Mouse (Mus musculus) liver, embryonic 12.5 days (tissue): ENCODE results near the gene Ube2r2. TPM values are rescaled to one million over a fixed set of nuclear protein-coding genes. Genes with fewer than 3 reads are reported as not detected.
A peak's percentile ranks its signal among the peaks of the same experiment; 100 is the strongest.

Source experiments
- ATAC-seq: fragments of 200-750 bp; cut with Nextera tagmentation; 2 replicates; pipeline ENCODE4 v1.8.0; 2017; ENCODE audit warnings: moderate number of reproducible peaks, mild to moderate bottlenecking, moderate library complexity
- H3K27ac ChIP-seq: fragments of 300-500 bp; sonication (generic); 2 replicates; pipeline ENCODE4 v1.5.1; 2016; ENCODE audit warnings: mild to moderate bottlenecking
- H3K27me3 ChIP-seq: fragments of 300-500 bp; sonication (generic); replicated peaks from 2 replicates; pipeline ENCODE4 v1.6.1; 2016; ENCODE audit warnings: mild to moderate bottlenecking, moderate library complexity
- H3K36me3 ChIP-seq: fragments of 300-500 bp; sonication (generic); 2 replicates; pipeline ENCODE4 v1.6.1; 2016; ENCODE audit warnings: mild to moderate bottlenecking, moderate library complexity
- H3K4me1 ChIP-seq: fragments of 300-500 bp; sonication (generic); 2 replicates; pipeline ENCODE4 v1.6.1; 2016
- H3K4me2 ChIP-seq: fragments of 300-500 bp; sonication (generic); 2 replicates; pipeline ENCODE4 v1.6.1; 2016; ENCODE audit warnings: mild to moderate bottlenecking, moderate library complexity
- H3K4me3 ChIP-seq: fragments of 300-500 bp; sonication (generic); 2 replicates; pipeline ENCODE4 v1.5.1; 2016; ENCODE audit warnings: mild to moderate bottlenecking, moderate library complexity
- H3K9ac ChIP-seq: fragments of 300-500 bp; sonication (generic); 2 replicates; pipeline ENCODE4 v1.6.1; 2016; ENCODE audit warnings: mild to moderate bottlenecking, moderate library complexity
- H3K9me3 ChIP-seq: fragments of 300-500 bp; sonication (generic); replicated peaks from 2 replicates; pipeline ENCODE4 v1.6.1; 2016; ENCODE audit warnings: mild to moderate bottlenecking, moderate library complexity
- WGBS: fragments of 180-500 bp; shearing (Covaris S2); methylation state at CpG from one replicate; pipeline ENCODE4 v1.1.7; 2016; ENCODE audit not compliant: insufficient replicate concordance; 5-methylcytosine and 5-hydroxymethylcytosine counted together
- polyA plus RNA-seq: library from polyadenylated mRNA; unstranded; fragments of >200 nt; fragmentation: Nextera tagmentation; extraction: Ambion mirVana; gene quantifications from 2 replicates; pipeline ENCODE4 v1.2.1, GENCODE M21; 2016

The Ube2r2 gene
- 39.9 and 44.8 TPM in 2 replicates for polyA plus RNA-seq

- H3K27me3 ChIP-seq = no peaks in the 10 kb centered on the region
- no peaks in the 10 kb centered on the region for H3K9me3 ChIP-seq
- H3K4me2 ChIP-seq = peak within 1 kb of the TSS; percentile 90
- H3K9ac ChIP-seq = peak within 1 kb of the TSS; percentile 99
- peak within 1 kb of the TSS; percentile 92 for H3K4me3 ChIP-seq
- peaks cover 20% of the 10 kb centered on the region for H3K36me3 ChIP-seq
- ATAC-seq = peak; percentile 63
- peak within 1 kb of the TSS; percentile 98 for H3K27ac ChIP-seq
- peaks cover 69% of the 10 kb centered on the region for H3K4me1 ChIP-seq
- under 1% methylated on average over 63 of the region's 65 CpGs for WGBS
Measured at GRCm38 (mm10) chr4:41135711-41136453, at the start of gene Ube2r2. TSS of gene Ube2r2 (plus strand) at chr4:41135743.

GRCm38 (mm10) chr4:41086947-41087346, 48.6 kb upstream of the Ube2r2 start:
- Histone ChIP-seq H3K4me1 (peaks cover 91% of the 10 kb centered on the region), H3K9me3 (no peaks in the 10 kb centered on the region), H3K4me2 (peak overlapping the region; percentile 72), H3K27me3 (peaks cover 18% of the 10 kb centered on the region), H3K4me3 (peak overlapping the region; percentile 33), H3K27ac (peak overlapping the region; percentile 98), H3K36me3 (no peaks in the 10 kb centered on the region), H3K9ac (peak overlapping the region; percentile 59; the same call in 1 of the 2 replicates)
- ATAC-seq = peak; percentile 78
- 48% methylated on average over 9 of the region's 9 CpGs for WGBS

GRCm38 (mm10) chr4:41087459-41088298, 47.9 kb upstream of the Ube2r2 start:
- Histone ChIP-seq H3K9me3 (no peaks in the 10 kb centered on the region), H3K27ac (peak overlapping the region; percentile 98), H3K4me2 (peak overlapping the region; percentile 72), H3K4me3 (peak overlapping the region; percentile 33), H3K9ac (peak overlapping the region; percentile 67), H3K4me1 (peaks cover 84% of the 10 kb centered on the region), H3K27me3 (peaks cover 23% of the 10 kb centered on the region), H3K36me3 (no peaks in the 10 kb centered on the region)
- peak; percentile 92 for ATAC-seq
- 28% methylated on average over 16 of the region's 16 CpGs for WGBS

- Histone ChIP-seq H3K27ac (peak overlapping the region; percentile 98), H3K4me2 (peak overlapping the region; percentile 72), H3K4me1 (peaks cover 76% of the 10 kb centered on the region), H3K36me3 (peaks cover 10% of the 10 kb centered on the region), H3K4me3 (no peak overlapping the region), H3K9me3 (no peaks in the 10 kb centered on the region), H3K9ac (peak overlapping the region; percentile 47), H3K27me3 (peaks cover 34% of the 10 kb centered on the region)
- no peak for ATAC-seq
- WGBS = 69% methylated on average over 4 of the region's 4 CpGs
Measured at GRCm38 (mm10) chr4:41089189-41089588, 46.4 kb upstream of the Ube2r2 start.

- Histone ChIP-seq H3K9me3 (no peaks in the 10 kb centered on the region), H3K27me3 (peaks cover 39% of the 10 kb centered on the region), H3K27ac (peak overlapping the region; percentile 98), H3K9ac (peak overlapping the region; percentile 47), H3K4me2 (peak overlapping the region; percentile 72), H3K4me1 (peaks cover 81% of the 10 kb centered on the region), H3K36me3 (peaks cover 16% of the 10 kb centered on the region), H3K4me3 (no peak overlapping the region)
- ATAC-seq = peak; percentile 42; the same call in 1 of the 2 replicates
- WGBS = 29% methylated on average over 2 of the region's 2 CpGs
Measured at GRCm38 (mm10) chr4:41089705-41090104, 45.8 kb upstream of the Ube2r2 start.

GRCm38 (mm10) chr4:41091391-41091790, 44.2 kb upstream of the Ube2r2 start:
- no peak for ATAC-seq
- peaks cover 78% of the 10 kb centered on the region for H3K4me1 ChIP-seq
- 41% methylated on average over 3 of the region's 3 CpGs for whole genome bisulfite sequencing

GRCm38 (mm10) chr4:41092958-41093357, 42.6 kb upstream of the Ube2r2 start:
- Histone ChIP-seq H3K4me2 (no peak overlapping the region), H3K9me3 (no peaks in the 10 kb centered on the region), H3K4me3 (no peak overlapping the region), H3K27ac (no peak overlapping the region), H3K36me3 (peaks cover 19% of the 10 kb centered on the region), H3K27me3 (peaks cover 64% of the 10 kb centered on the region), H3K4me1 (peaks cover 78% of the 10 kb centered on the region), H3K9ac (no peak overlapping the region)
- 63% methylated on average over 1 of the region's 1 CpGs for WGBS
- ATAC-seq = no peak

More at GRCm38 (mm10) chr4:41091391-41091790, 44.2 kb upstream of the Ube2r2 start:
- Histone ChIP-seq H3K4me3 (no peak overlapping the region), H3K27me3 (peaks cover 49% of the 10 kb centered on the region), H3K27ac (no peak overlapping the region), H3K36me3 (peaks cover 19% of the 10 kb centered on the region), H3K9ac (no peak overlapping the region), H3K9me3 (no peaks in the 10 kb centered on the region), H3K4me2 (no peak overlapping the region)

- Histone ChIP-seq H3K27ac (no peak overlapping the region), H3K4me2 (no peak overlapping the region), H3K9me3 (no peaks in the 10 kb centered on the region), H3K9ac (no peak overlapping the region), H3K4me3 (no peak overlapping the region), H3K4me1 (peaks cover 74% of the 10 kb centered on the region), H3K36me3 (peaks cover 19% of the 10 kb centered on the region), H3K27me3 (peaks cover 68% of the 10 kb centered on the region)
- WGBS = 72% methylated on average over 9 of the region's 9 CpGs
- ATAC-seq = no peak
Measured at GRCm38 (mm10) chr4:41094361-41094760, 41.2 kb upstream of the Ube2r2 start.

- ATAC-seq = no peak
- Histone ChIP-seq H3K9me3 (no peaks in the 10 kb centered on the region), H3K4me1 (peaks cover 56% of the 10 kb centered on the region), H3K4me3 (peak overlapping the region; percentile 65), H3K4me2 (peak overlapping the region; percentile 86), H3K27ac (peak overlapping the region; percentile 27), H3K36me3 (peaks cover 19% of the 10 kb centered on the region), H3K9ac (peak overlapping the region; percentile 74), H3K27me3 (peaks cover 82% of the 10 kb centered on the region)
- WGBS = 59% methylated on average over 8 of the region's 8 CpGs
Measured at GRCm38 (mm10) chr4:41096169-41096568, 39.4 kb upstream of the Ube2r2 start.

GRCm38 (mm10) chr4:41096794-41097193, 38.7 kb upstream of the Ube2r2 start:
- Histone ChIP-seq H3K4me2 (peak overlapping the region; percentile 86), H3K9me3 (no peaks in the 10 kb centered on the region), H3K27ac (peak overlapping the region; percentile 59), H3K9ac (peak overlapping the region; percentile 74), H3K4me1 (peaks cover 51% of the 10 kb centered on the region), H3K36me3 (peaks cover 19% of the 10 kb centered on the region), H3K4me3 (peak overlapping the region; percentile 65), H3K27me3 (peaks cover 82% of the 10 kb centered on the region)
- peak; percentile 81 for ATAC-seq
- 24% methylated on average over 5 of the region's 5 CpGs for WGBS

- peak overlapping the region; percentile 59 for H3K27ac ChIP-seq
- ATAC-seq = no peak
- peaks cover 81% of the 10 kb centered on the region for H3K27me3 ChIP-seq
- H3K9me3 ChIP-seq = no peaks in the 10 kb centered on the region
- peak overlapping the region; percentile 65 for H3K4me3 ChIP-seq
- peak overlapping the region; percentile 86 for H3K4me2 ChIP-seq
- WGBS = 38% methylated on average over 13 of the region's 13 CpGs
- H3K4me1 ChIP-seq = peaks cover 51% of the 10 kb centered on the region
- peaks cover 19% of the 10 kb centered on the region for H3K36me3 ChIP-seq
- H3K9ac ChIP-seq = peak overlapping the region; percentile 74
Measured at GRCm38 (mm10) chr4:41097381-41097780, 38.2 kb upstream of the Ube2r2 start.
